Mouse (Mus musculus) testis, adult 2 months (tissue): ENCODE results near the gene Spata31d1d.

Source experiments
- CTCF ChIP-seq: fragments of 200-500 bp; IDR thresholded peaks from 2 replicates; pipeline ENCODE4 v1.5.1; 2012; ENCODE audit warnings: low read depth, mild to moderate bottlenecking, inconsistent platforms, low read length, moderate library complexity; ENCODE audit not compliant: control insufficient read depth, insufficient read depth, insufficient replicate concordance
- POLR2A ChIP-seq: fragments of 200-500 bp; IDR thresholded peaks from 2 replicates; pipeline ENCODE4 v1.6.1; 2012; ENCODE audit warnings: low read depth, mild to moderate bottlenecking, inconsistent platforms, low read length, moderate library complexity; ENCODE audit not compliant: control insufficient read depth

GRCm38 (mm10) chr13:59682629-59683028 is 48.9 kb downstream of the Spata31d1d start:
- no peak for TF ChIP-seq CTCF
- TF ChIP-seq POLR2A: no peak
